Mouse (Mus musculus) intestine, embryonic 16.5 days (tissue): ENCODE data around the gene Faf2. TPM values are rescaled to one million over a fixed set of nuclear protein-coding genes. Genes with fewer than 3 reads are reported as not detected.

Experiments used
- ATAC-seq: fragments of 200-750 bp; cut with Nextera tagmentation; 2 replicates; pipeline ENCODE4 v1.8.0; 2017; ENCODE audit warnings: moderate TSS enrichment, moderate library complexity
- H3K27ac ChIP-seq: fragments of 300-500 bp; sonication (generic); 2 replicates; pipeline ENCODE4 v1.5.1; 2014; ENCODE audit warnings: mild to moderate bottlenecking, low read length
- H3K27me3 ChIP-seq: fragments of 300-500 bp; sonication (generic); replicated peaks from 2 replicates; pipeline ENCODE4 v1.6.1; 2014; ENCODE audit warnings: low read length, control low read depth, mixed read lengths; ENCODE audit not compliant: control insufficient read depth, insufficient read depth
- H3K36me3 ChIP-seq: fragments of 300-500 bp; sonication (generic); 2 replicates; pipeline ENCODE4 v1.6.1; 2014; ENCODE audit warnings: low read length, control low read depth; ENCODE audit not compliant: control insufficient read depth, insufficient read depth
- H3K4me1 ChIP-seq: fragments of 300-500 bp; sonication (generic); 2 replicates; pipeline ENCODE4 v1.6.1; 2014; ENCODE audit warnings: low read length, control low read depth, mixed read lengths; ENCODE audit not compliant: control insufficient read depth, insufficient read depth
- H3K4me2 ChIP-seq: fragments of 300-500 bp; sonication (generic); 2 replicates; pipeline ENCODE4 v1.6.1; 2014; ENCODE audit warnings: low read depth, low read length, control low read depth
- H3K4me3 ChIP-seq: fragments of 300-500 bp; sonication (generic); 2 replicates; pipeline ENCODE4 v1.5.1; 2014; ENCODE audit warnings: mild to moderate bottlenecking, low read length
- H3K9ac ChIP-seq: fragments of 300-500 bp; sonication (generic); 2 replicates; pipeline ENCODE4 v1.6.1; 2014; ENCODE audit warnings: low read depth, low read length
- H3K9me3 ChIP-seq: fragments of 300-500 bp; sonication (generic); 2 replicates; pipeline ENCODE4 v1.6.1; 2016; ENCODE audit warnings: low read length, control low read depth; ENCODE audit not compliant: control insufficient read depth
- WGBS: fragments of 180-500 bp; shearing (Covaris S2); extraction: QIAGEN DNeasy Blood & Tissue Kit; methylation state at CpG from one replicate; pipeline ENCODE4 v1.1.7; 2014; 5-methylcytosine and 5-hydroxymethylcytosine counted together
- polyA plus RNA-seq: library from polyadenylated mRNA; unstranded; fragments of >200 nt; fragmentation: Nextera tagmentation; extraction: Ambion mirVana; gene quantifications from 2 replicates; pipeline ENCODE4 v1.2.1, GENCODE M21; 2015

The Faf2 gene
- polyA plus RNA-seq, 1 experiment from 2014 or later: 70.2 TPM

DNA sequence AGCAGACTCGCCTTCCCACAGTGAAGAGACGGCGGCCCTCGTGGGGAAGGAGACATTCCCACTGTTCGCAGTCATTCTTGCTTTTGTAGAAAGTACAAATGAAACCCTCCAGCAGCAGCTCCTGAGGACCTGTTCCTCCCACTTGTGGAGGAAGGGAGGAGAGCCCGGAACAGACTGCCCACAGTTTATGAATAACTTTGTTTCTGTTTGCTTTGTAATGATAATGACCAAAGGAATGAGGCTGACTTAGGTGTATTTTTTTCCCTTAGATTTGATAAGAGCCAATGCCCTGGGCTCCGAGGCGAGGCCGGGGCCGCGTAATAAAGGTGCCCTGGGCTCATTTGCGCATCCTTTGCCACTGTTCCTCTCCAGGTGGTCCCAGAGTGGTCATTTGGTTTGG lies 39.8 kb downstream of the Faf2 start:
- Histone ChIP-seq H3K27me3 (no peaks in the 10 kb centered on the region), H3K4me3 (no peak overlapping the region), H3K4me1 (peaks cover 6% of the 10 kb centered on the region), H3K27ac (peak overlapping the region; percentile 53), H3K9ac (no peak overlapping the region), H3K9me3 (no peaks in the 10 kb centered on the region), H3K4me2 (peak overlapping the region; percentile 34; the same call in 1 of the 2 replicates), H3K36me3 (peaks cover 13% of the 10 kb centered on the region; the same call in 1 of the 2 replicates)
- peak; percentile 83 for ATAC-seq
- WGBS: 63% methylated on average over 12 of the region's 12 CpGs

DNA sequence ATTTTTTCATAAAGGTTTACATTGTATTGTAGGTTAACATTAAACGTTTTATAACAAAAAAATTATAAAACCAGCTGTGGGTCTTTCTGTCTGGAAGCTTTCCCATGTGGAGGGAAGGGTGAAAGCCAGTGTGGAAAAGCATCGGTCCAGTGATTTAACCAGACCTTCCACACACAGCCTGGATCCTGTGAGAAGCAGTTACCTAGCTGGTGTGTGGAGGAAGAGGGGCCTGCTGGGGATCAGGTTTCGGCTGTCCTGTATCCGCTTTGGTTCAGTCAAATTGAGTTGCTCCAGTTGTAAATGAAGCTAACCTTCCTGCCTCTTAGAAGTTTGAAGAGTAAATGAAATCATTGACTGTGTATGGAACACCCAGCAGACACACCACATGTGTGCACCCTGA lies 42.4 kb downstream of the Faf2 start:
- H3K9me3 ChIP-seq: no peaks in the 10 kb centered on the region
- no peak overlapping the region for H3K9ac ChIP-seq
- WGBS: 81% methylated on average over 4 of the region's 4 CpGs
- H3K4me3 ChIP-seq: no peak overlapping the region
- H3K4me2 ChIP-seq: no peak overlapping the region
- no peak overlapping the region for H3K27ac ChIP-seq
- H3K36me3 ChIP-seq: peaks cover 9% of the 10 kb centered on the region; the same call in 1 of the 2 replicates
- H3K27me3 ChIP-seq: no peaks in the 10 kb centered on the region
- H3K4me1 ChIP-seq: peaks cover 6% of the 10 kb centered on the region
- ATAC-seq: no peak

DNA sequence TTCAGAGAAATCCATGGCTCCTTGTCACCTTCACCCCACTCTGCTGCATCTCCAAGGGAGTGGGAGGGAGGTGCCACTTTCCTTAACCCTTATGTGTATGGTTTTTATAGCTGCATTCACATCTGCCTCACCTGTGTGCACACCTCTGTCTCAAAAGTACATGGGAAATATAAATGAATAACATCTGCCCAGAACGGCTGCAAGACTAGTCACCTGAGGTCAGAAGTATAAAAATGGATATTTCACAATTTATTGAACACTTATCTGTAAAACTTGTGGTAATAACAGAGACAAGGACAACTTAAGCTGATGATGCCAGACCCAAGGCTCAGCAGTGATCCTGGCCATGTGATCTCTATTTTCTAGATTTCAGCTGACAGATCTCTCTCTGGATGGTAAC lies 42.9 kb downstream of the Faf2 start:
- ATAC-seq: peak; percentile 26
- Histone ChIP-seq H3K27me3 (no peaks in the 10 kb centered on the region), H3K9me3 (no peaks in the 10 kb centered on the region), H3K36me3 (peaks cover 9% of the 10 kb centered on the region; the same call in 1 of the 2 replicates), H3K4me2 (no peak overlapping the region), H3K27ac (no peak overlapping the region), H3K9ac (no peak overlapping the region), H3K4me3 (no peak overlapping the region), H3K4me1 (peaks cover 6% of the 10 kb centered on the region)
- 61% methylated on average over 1 of the region's 1 CpGs for WGBS

DNA sequence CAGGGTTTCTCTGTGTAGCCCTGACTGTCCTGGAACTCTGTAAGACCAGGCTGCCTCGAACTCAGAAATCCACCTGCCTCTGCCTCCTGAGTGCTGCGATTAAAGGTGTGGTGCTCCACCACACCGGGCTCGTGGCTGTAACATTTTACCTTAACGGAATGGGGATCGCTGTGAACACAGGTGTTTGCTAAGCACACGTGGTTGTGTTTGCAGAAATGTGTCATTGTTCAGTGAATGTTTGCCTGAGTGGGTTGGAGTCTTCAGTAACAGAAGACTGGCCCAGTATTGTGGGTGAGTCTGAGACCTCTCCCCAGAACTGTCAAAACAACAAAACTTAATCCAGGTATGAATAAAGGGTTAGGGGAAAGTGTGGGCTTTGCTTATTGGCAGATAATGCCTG lies 43.5 kb downstream of the Faf2 start:
- WGBS: 76% methylated on average over 7 of the region's 7 CpGs

DNA sequence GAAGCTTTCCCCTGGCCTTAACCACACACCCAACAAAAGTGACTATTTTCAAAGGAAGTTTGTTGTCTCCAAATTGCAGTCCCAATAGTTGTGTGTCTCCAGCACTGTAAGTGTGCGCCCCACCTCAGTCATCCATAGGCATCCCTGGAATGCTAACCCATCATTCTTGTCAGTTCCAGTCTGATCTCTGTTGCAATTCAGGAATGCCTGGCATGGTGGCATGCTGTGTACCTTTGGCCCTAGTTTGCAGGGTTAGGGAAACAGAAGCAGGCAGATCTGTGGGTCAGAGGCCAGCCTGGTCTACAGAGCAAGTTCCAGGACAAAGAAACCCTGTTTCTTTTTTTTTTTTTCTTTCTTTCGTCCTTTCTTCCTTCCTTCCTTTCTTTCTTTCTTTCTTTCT lies 48.9 kb downstream of the Faf2 start:
- no peaks in the 10 kb centered on the region for H3K36me3 ChIP-seq
- ATAC-seq: no peak
- 65% methylated on average over 2 of the region's 2 CpGs for WGBS

More for the DNA sequence above, 43.5 kb downstream of the Faf2 start:
- peaks cover 9% of the 10 kb centered on the region; the same call in 1 of the 2 replicates for H3K36me3 ChIP-seq
- ATAC-seq: no peak
- H3K27me3 ChIP-seq: no peaks in the 10 kb centered on the region
- no peak overlapping the region for H3K9ac ChIP-seq
- H3K9me3 ChIP-seq: no peaks in the 10 kb centered on the region
- H3K4me1 ChIP-seq: peaks cover 6% of the 10 kb centered on the region
- no peak overlapping the region for H3K4me2 ChIP-seq
- no peak overlapping the region for H3K27ac ChIP-seq
- H3K4me3 ChIP-seq: no peak overlapping the region

DNA sequence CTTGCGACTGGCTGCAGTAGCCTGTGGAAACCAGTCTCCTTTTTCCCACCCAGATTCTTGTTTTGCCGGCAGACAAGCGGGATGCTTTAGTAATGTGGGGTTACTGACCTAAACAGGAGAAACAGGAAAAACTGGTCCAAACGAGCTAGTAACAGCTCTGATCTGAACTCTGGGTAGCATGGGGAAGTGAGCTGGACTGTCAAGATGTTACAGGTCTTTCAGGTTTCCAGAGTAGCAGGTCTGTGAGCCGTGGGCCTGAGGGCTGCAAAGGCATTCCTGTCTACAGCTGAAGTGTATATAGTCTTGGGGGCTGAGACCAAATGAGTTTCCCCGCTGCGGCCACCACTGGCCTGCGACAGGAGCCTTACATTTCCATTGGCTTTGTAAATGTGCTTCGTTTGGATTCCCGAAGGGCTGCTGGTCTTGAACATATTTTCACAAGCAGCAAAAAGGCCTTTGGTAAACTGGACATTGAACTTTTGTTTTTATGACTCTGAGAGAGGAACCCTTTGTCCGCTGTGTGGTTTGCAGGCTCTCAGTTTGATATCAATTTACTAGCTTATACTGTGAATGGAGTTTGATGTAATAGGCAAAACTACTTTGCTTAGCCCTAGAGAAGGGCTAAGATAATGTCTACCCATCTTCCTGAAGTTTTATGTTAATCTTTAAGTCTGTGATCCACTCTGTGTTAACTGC lies 54.5 kb downstream of the Faf2 start:
- Histone ChIP-seq H3K36me3 (no peaks in the 10 kb centered on the region; the same call in 1 of the 2 replicates), H3K9ac (no peak overlapping the region), H3K4me2 (no peak overlapping the region), H3K27me3 (no peaks in the 10 kb centered on the region), H3K27ac (peak overlapping the region; percentile 82), H3K4me1 (peaks cover 7% of the 10 kb centered on the region; the same call in 1 of the 2 replicates), H3K9me3 (no peaks in the 10 kb centered on the region), H3K4me3 (no peak overlapping the region)
- peak; percentile 87 for ATAC-seq
- 39% methylated on average over 11 of the region's 11 CpGs for WGBS

More for the DNA sequence above, 48.9 kb downstream of the Faf2 start:
- no peak overlapping the region for H3K27ac ChIP-seq
- H3K4me1 ChIP-seq: no peaks in the 10 kb centered on the region
- no peaks in the 10 kb centered on the region for H3K9me3 ChIP-seq
- H3K27me3 ChIP-seq: no peaks in the 10 kb centered on the region
- no peak overlapping the region for H3K4me3 ChIP-seq
- no peak overlapping the region for H3K4me2 ChIP-seq
- H3K9ac ChIP-seq: no peak overlapping the region

DNA sequence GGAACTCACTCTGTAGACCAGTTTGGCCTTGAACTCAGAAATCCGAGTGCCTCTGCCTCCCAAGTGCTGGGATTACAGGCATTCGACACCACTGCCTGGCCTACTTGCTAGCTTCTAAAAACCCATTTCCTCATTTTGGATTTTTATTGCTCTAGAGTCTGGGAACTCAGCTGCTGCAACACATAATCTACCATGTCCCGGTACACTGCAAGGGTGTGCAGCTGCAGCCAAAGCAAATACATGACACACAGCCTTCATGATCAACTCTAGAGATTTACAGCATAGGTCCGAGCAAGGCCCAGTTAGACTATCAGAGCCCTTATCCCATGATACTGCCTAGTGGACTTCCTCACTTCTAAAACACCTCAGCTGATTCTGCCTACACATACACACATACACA lies 56.7 kb downstream of the Faf2 start:
- H3K27me3 ChIP-seq: no peaks in the 10 kb centered on the region
- H3K4me3 ChIP-seq: no peak overlapping the region
- H3K27ac ChIP-seq: 0 out of 2 replicates have a peak overlapping the region, but pooled peaks have one; percentile 12
- H3K4me2 ChIP-seq: no peak overlapping the region
- no peak for ATAC-seq
- H3K9ac ChIP-seq: no peak overlapping the region
- H3K36me3 ChIP-seq: peaks cover 17% of the 10 kb centered on the region
- peaks cover 7% of the 10 kb centered on the region; the same call in 1 of the 2 replicates for H3K4me1 ChIP-seq
- WGBS: 49% methylated on average over 4 of the region's 4 CpGs
- H3K9me3 ChIP-seq: no peaks in the 10 kb centered on the region

DNA sequence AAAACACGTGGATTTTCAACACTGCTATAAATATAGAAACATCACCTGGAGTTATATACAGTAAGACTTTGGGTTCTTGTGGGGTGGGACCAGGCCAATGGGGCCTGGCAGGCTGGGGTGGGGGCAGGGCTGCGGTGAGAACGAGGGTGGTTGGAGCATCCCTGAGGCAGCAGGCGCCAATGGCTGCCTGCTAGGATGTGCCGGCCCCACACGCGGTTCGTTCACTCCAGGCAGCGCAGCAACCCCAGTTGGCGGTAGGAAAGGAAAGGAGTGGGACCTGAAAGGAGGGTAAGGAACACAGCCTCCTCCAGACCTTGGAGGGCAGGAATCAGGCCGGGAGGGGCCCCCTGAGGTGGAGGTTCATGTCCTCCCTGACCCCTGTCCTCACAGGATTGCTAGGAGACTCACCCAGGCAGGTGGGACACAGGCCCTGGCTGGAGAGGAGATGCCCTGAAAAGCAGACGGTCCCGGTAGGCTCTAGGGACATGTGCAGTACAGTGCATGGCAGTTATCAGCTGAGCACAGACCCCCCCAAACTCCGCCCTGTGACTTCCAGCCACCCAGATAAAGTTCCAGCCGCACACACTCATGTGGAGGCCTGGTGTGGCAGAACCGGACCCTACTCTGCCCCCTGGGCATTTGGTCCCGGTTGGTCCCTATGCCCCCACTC lies 58.7 kb downstream of the Faf2 start:
- Histone ChIP-seq H3K36me3 (peaks cover 21% of the 10 kb centered on the region), H3K4me2 (no peak overlapping the region), H3K9me3 (no peaks in the 10 kb centered on the region), H3K9ac (no peak overlapping the region), H3K4me3 (no peak overlapping the region), H3K4me1 (peaks cover 19% of the 10 kb centered on the region), H3K27ac (no peak overlapping the region), H3K27me3 (no peaks in the 10 kb centered on the region)
- 0 out of 2 replicates have a peak, but pooled peaks have one; percentile 23 for ATAC-seq
- WGBS: 78% methylated on average over 17 of the region's 17 CpGs

DNA sequence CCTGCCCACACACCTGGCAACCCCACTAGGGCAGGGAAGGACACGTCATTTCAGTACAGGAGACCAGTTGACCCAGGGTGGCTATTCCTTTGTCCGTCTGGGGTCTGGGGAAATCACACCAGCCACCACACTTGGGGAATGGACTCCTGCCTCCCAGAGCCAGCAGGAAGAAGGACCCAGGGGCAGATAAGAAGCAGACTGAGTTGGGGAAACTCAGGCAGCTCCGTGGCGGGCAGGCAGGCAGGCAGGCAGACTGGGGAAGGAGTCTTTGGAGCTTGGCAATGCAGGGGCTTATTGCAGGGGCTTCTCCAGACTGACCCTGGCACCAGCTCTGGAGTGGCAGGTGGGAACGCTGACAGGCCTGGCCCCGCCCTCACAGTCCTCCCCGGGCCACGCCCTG lies 59.7 kb downstream of the Faf2 start:
- H3K9me3 ChIP-seq: no peaks in the 10 kb centered on the region
- peaks cover 21% of the 10 kb centered on the region for H3K36me3 ChIP-seq
- no peak for ATAC-seq
- H3K9ac ChIP-seq: no peak overlapping the region
- H3K4me1 ChIP-seq: peaks cover 28% of the 10 kb centered on the region
- H3K27ac ChIP-seq: no peak overlapping the region
- H3K4me3 ChIP-seq: no peak overlapping the region
- H3K4me2 ChIP-seq: no peak overlapping the region
- WGBS: 81% methylated on average over 8 of the region's 8 CpGs
- no peaks in the 10 kb centered on the region for H3K27me3 ChIP-seq
